Mouse (Mus musculus) heart, embryonic 14.5 days (tissue): Measurements from ENCODE around the gene Atg4b. TPM values are rescaled to one million over a fixed set of nuclear protein-coding genes. Genes with fewer than 3 reads are reported as not detected.
"Not testable (repeated sequence)": the region's sequence is repeated elsewhere in the genome, so short reads cannot be mapped to it uniquely, and the experiment has no call there.

ENCODE experiments used
- ATAC-seq: fragments of 200-750 bp; cut with Nextera tagmentation; 2 replicates; pipeline ENCODE4 v1.8.0; 2017; ENCODE audit warnings: low read depth, moderate TSS enrichment; ENCODE audit not compliant: insufficient number of reproducible peaks, insufficient read depth, low FRiP score
- H3K27ac ChIP-seq, 2 experiments: fragments of 200-500 bp in 1 of 2; fragments of 300-500 bp in 1 of 2; sonication (generic) in 1 of 2; replicated peaks in 1 of 2; 2 replicates each; pipeline ENCODE4 v1.5.1; 2012 to 2014; ENCODE audit warnings: low read depth in 2 of 2, low read length in 2 of 2, control low read depth in 1 of 2, mild to moderate bottlenecking in 1 of 2, mixed read lengths in 1 of 2; ENCODE audit not compliant: control insufficient read depth in 1 of 2, insufficient read depth in 1 of 2
- H3K27me3 ChIP-seq: fragments of 300-500 bp; sonication (generic); 2 replicates; pipeline ENCODE4 v1.6.1; 2014; ENCODE audit warnings: mild to moderate bottlenecking, low read length, control low read depth; ENCODE audit not compliant: control insufficient read depth, insufficient read depth
- H3K36me3 ChIP-seq: fragments of 300-500 bp; sonication (generic); 2 replicates; pipeline ENCODE4 v1.6.1; 2014; ENCODE audit warnings: mild to moderate bottlenecking, control low read depth, low read length, mixed read lengths; ENCODE audit not compliant: control insufficient read depth, insufficient read depth
- H3K4me1 ChIP-seq, 2 experiments: fragments of 200-500 bp in 1 of 2; fragments of 300-500 bp in 1 of 2; sonication (generic) in 1 of 2; 2 replicates each; pipeline ENCODE4 v1.6.1; 2012 to 2014; ENCODE audit warnings: low read length in 2 of 2, control low read depth in 1 of 2, mixed read lengths in 1 of 2; ENCODE audit not compliant: control insufficient read depth in 2 of 2, insufficient read depth in 2 of 2
- H3K4me2 ChIP-seq: fragments of 300-500 bp; sonication (generic); 2 replicates; pipeline ENCODE4 v1.6.1; 2014; ENCODE audit warnings: mild to moderate bottlenecking, low read length
- H3K4me3 ChIP-seq, 2 experiments: fragments of 200-500 bp in 1 of 2; fragments of 300-500 bp in 1 of 2; sonication (generic) in 1 of 2; 2 replicates each; pipeline ENCODE4 v1.5.1; 2012 to 2014; ENCODE audit warnings: low read length in 2 of 2, mild to moderate bottlenecking in 2 of 2, control low read depth in 1 of 2, low read depth in 1 of 2, moderate library complexity in 1 of 2; ENCODE audit not compliant: control insufficient read depth in 1 of 2, insufficient read depth in 1 of 2
- H3K9ac ChIP-seq: fragments of 300-500 bp; sonication (generic); 2 replicates; pipeline ENCODE4 v1.6.1; 2014; ENCODE audit warnings: mild to moderate bottlenecking, low read length
- H3K9me3 ChIP-seq: fragments of 300-500 bp; sonication (generic); 2 replicates; pipeline ENCODE4 v1.6.1; 2016; ENCODE audit warnings: low read length, control low read depth; ENCODE audit not compliant: control insufficient read depth
- WGBS: fragments of 180-500 bp; shearing (Covaris S2); extraction: QIAGEN DNeasy Blood & Tissue Kit; methylation state at CpG from one replicate; pipeline ENCODE4 v1.1.7; 2014; 5-methylcytosine and 5-hydroxymethylcytosine counted together
- polyA plus RNA-seq: library from polyadenylated mRNA; unstranded; fragments of >200 nt; fragmentation: Nextera tagmentation; extraction: Ambion mirVana; gene quantifications from 2 replicates; pipeline ENCODE4 v1.2.1, GENCODE M21; 2014

The Atg4b gene
- polyA plus RNA-seq, 1 experiment from 2014 or later = 63.5 TPM

GRCm38 (mm10) chr1:93823796-93824495 lies 72.6 kb downstream of the Atg4b start:
- no peak for ATAC-seq
- Histone ChIP-seq H3K36me3 (peaks cover 35% of the 10 kb centered on the region), H3K4me2 (peak overlapping the region; percentile 93; the same call in 1 of the 2 replicates), H3K27me3 (no peaks in the 10 kb centered on the region), H3K4me3 (no peak overlapping the region), H3K9ac (no peak overlapping the region; the same call in 1 of the 2 replicates), H3K27ac (peak overlapping the region in 1 of 2 experiments; percentile 96; a peak in 2 of 4 replicates), H3K4me1 (peaks cover 11 to 14% of the 10 kb centered on the region in 2 experiments), H3K9me3 (no peaks in the 10 kb centered on the region)
- 68% methylated on average over 3 of the region's 3 CpGs for WGBS

- Histone ChIP-seq H3K9ac (peak within 1 kb of the TSS; percentile 82), H3K36me3 (peaks cover 29% of the 10 kb centered on the region), H3K27ac (peak within 1 kb of the TSS; percentile 96 to 97), H3K9me3 (no peaks in the 10 kb centered on the region), H3K27me3 (no peaks in the 10 kb centered on the region), H3K4me3 (peak within 1 kb of the TSS; percentile 63 to 81), H3K4me1 (peaks cover 11 to 14% of the 10 kb centered on the region in 2 experiments), H3K4me2 (peak within 1 kb of the TSS; percentile 93)
- ATAC-seq = no peak
- 12% methylated on average over 10 of the region's 10 CpGs for WGBS
Measured at GRCm38 (mm10) chr1:93824609-93825008, 73.3 kb downstream of the Atg4b start, which contains the start of gene D2hgdh. Gene D2hgdh, plus strand, starts transcription at chr1:93824909.

GRCm38 (mm10) chr1:93825105-93825674 lies 73.9 kb downstream of the Atg4b start:
- Histone ChIP-seq H3K36me3 (peaks cover 23% of the 10 kb centered on the region), H3K4me1 (peaks cover 11 to 14% of the 10 kb centered on the region in 2 experiments), H3K9me3 (no peaks in the 10 kb centered on the region), H3K4me3 (peak overlapping the region; percentile 63 to 81), H3K9ac (peak overlapping the region; percentile 82), H3K4me2 (peak overlapping the region; percentile 93), H3K27me3 (no peaks in the 10 kb centered on the region), H3K27ac (peak overlapping the region; percentile 96 to 97)
- WGBS = 0% methylated on average over 30 of the region's 30 CpGs
- ATAC-seq = peak; percentile 95

DNA sequence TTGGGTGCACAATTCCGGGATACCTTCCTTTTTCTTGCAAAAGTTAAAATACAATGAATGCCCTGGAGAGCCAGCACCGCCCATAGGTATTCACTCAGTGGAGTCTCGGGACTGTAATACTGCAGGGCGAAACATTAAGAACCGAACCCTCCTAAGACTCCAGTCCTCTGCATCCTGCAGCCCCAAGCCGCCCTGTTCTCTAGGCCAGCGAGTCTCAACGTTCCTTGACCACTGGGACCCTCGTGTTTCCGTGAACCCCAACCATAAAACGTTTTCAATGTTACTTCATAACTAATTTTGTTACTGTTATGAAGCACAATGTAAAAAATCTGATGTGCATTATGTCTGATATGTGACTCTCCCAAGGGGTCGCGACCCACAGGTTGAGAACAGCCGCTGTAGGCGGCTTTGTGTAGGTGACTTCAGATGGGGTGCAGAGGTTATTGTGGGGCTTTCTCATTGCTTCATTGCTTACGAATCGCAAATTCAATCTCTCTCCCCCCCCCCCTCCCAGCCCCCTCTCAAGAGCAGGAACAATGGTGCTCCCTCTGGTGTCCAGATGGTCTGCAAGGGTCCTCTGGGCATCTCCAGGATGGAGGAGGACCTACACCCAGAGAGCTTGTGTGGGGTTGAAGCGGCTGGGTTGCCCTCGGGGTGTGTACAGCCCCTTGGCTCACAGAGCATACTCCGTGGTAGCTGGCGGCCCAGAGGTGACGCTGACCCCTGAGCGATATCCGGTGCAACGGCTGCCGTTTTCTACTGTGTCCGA lies 74.7 kb downstream of the Atg4b start:
- Histone ChIP-seq H3K4me2 (peak overlapping the region; percentile 93), H3K9me3 (no peaks in the 10 kb centered on the region), H3K27me3 (no peaks in the 10 kb centered on the region), H3K9ac (peak overlapping the region; percentile 82), H3K4me1 (peaks cover 11 to 14% of the 10 kb centered on the region in 2 experiments), H3K27ac (peak overlapping the region; percentile 96 to 97), H3K36me3 (peaks cover 15% of the 10 kb centered on the region), H3K4me3 (peak overlapping the region; percentile 63 to 81)
- ATAC-seq = no peak
- WGBS = 43% methylated on average over 27 of the region's 27 CpGs

- WGBS = 91% methylated on average over 9 of the region's 9 CpGs
- Histone ChIP-seq H3K27me3 (no peaks in the 10 kb centered on the region), H3K9me3 (no peaks in the 10 kb centered on the region), H3K4me2 (peak overlapping the region; percentile 93; the same call in 1 of the 2 replicates), H3K27ac (no peak overlapping the region), H3K36me3 (peaks cover 10% of the 10 kb centered on the region; the same call in 1 of the 2 replicates), H3K9ac (no peak overlapping the region), H3K4me3 (no peak overlapping the region), H3K4me1 (peaks cover 11 to 14% of the 10 kb centered on the region in 2 experiments)
- no peak for ATAC-seq
Measured at GRCm38 (mm10) chr1:93826540-93826835, 75.2 kb downstream of the Atg4b start.

GRCm38 (mm10) chr1:93832754-93833360 lies 81.6 kb downstream of the Atg4b start:
- 45% methylated on average over 2 of the region's 4 CpGs for WGBS
- H3K9ac ChIP-seq, H3K4me2 ChIP-seq, H3K27ac ChIP-seq, H3K9me3 ChIP-seq, ATAC-seq, H3K4me3 ChIP-seq, H3K27me3 ChIP-seq, H3K4me1 ChIP-seq: not testable (repeated sequence)
- peaks cover 13% of the 10 kb centered on the region for H3K36me3 ChIP-seq

- ATAC-seq = no peak
- Histone ChIP-seq H3K4me2 (no peak overlapping the region), H3K9ac (no peak overlapping the region), H3K27me3 (no peaks in the 10 kb centered on the region), H3K9me3 (no peaks in the 10 kb centered on the region), H3K4me3 (no peak overlapping the region), H3K36me3 (peaks cover 18% of the 10 kb centered on the region), H3K27ac (no peak overlapping the region), H3K4me1 (peaks cover 0 to 4% of the 10 kb centered on the region in 2 experiments; a peak in 2 of 4 replicates)
- 90% methylated on average over 7 of the region's 7 CpGs for WGBS
Measured at GRCm38 (mm10) chr1:93834671-93835150, 83.4 kb downstream of the Atg4b start.
